Mouse (Mus musculus): ENCODE results near the gene Ugt1a6a. TPM values are rescaled to one million over a fixed set of nuclear protein-coding genes. Genes with fewer than 3 reads are reported as not detected.
A peak's percentile ranks its signal among the peaks of the same experiment; 100 is the strongest.

Ugt1a6a gene
- polyA plus RNA-seq, 1 experiment from 2014 or later, result 0.04 TPM

- Histone ChIP-seq H3K4me2 (ENCODE audit: low read depth, severe bottlenecking) (no peak overlapping the region), H3K9me3 (ENCODE audit: control insufficient read depth, low read length) (no peaks in the 10 kb centered on the region)
- WGBS, result 87% methylated on average over 5 of the region's 5 CpGs
Observed at GRCm38 (mm10) chr1:88186325-88186935, 51.8 kb downstream of the Ugt1a6a start.

GRCm38 (mm10) chr1:88192136-88192535 lies 57.5 kb downstream of the Ugt1a6a start:
- Histone ChIP-seq H3K4me3 (ENCODE audit: low read depth, low read length) (no peak overlapping the region), H3K4me1 (ENCODE audit: control insufficient read depth, insufficient read depth, low read length) (no peaks in the 10 kb centered on the region), H3K36me3 (ENCODE audit: control insufficient read depth, insufficient read depth, low read length) (no peaks in the 10 kb centered on the region), H3K27me3 (ENCODE audit: control insufficient read depth, insufficient read depth, low read length) (no peaks in the 10 kb centered on the region), H3K27ac (replicated peaks; ENCODE audit: low read depth, low read length) (no peak overlapping the region), H3K9ac (ENCODE audit: low read length) (no peak overlapping the region), H3K9me3 (ENCODE audit: control insufficient read depth, low read length) (no peaks in the 10 kb centered on the region), H3K4me2 (ENCODE audit: low read depth, severe bottlenecking) (no peak overlapping the region)
- ATAC-seq (ENCODE audit: insufficient number of reproducible peaks, low FRiP score, low TSS enrichment, low read depth), result no peak
- WGBS, result 76% methylated on average over 3 of the region's 3 CpGs
- no peak for DNase-seq (ENCODE audit: low spot score)

More at GRCm38 (mm10) chr1:88186325-88186935, 51.8 kb downstream of the Ugt1a6a start:
- ATAC-seq (ENCODE audit: insufficient number of reproducible peaks, low FRiP score, low TSS enrichment, low read depth) (no peak), DNase-seq (ENCODE audit: low spot score) (no peak)
- no peak overlapping the region for H3K9ac ChIP-seq (ENCODE audit: low read length)
- no peaks in the 10 kb centered on the region for H3K4me1 ChIP-seq (ENCODE audit: control insufficient read depth, insufficient read depth, low read length)
- H3K4me3 ChIP-seq (ENCODE audit: low read depth, low read length), result no peak overlapping the region
- no peaks in the 10 kb centered on the region for H3K36me3 ChIP-seq (ENCODE audit: control insufficient read depth, insufficient read depth, low read length)
- no peak overlapping the region for H3K27ac ChIP-seq (replicated peaks; ENCODE audit: low read depth, low read length)
- H3K27me3 ChIP-seq (ENCODE audit: control insufficient read depth, insufficient read depth, low read length), result no peaks in the 10 kb centered on the region

GRCm38 (mm10) chr1:88195687-88196086 lies 61.1 kb downstream of the Ugt1a6a start:
- Histone ChIP-seq H3K36me3 (ENCODE audit: control insufficient read depth, insufficient read depth, low read length) (no peaks in the 10 kb centered on the region), H3K4me2 (ENCODE audit: low read depth, severe bottlenecking) (no peak overlapping the region), H3K9me3 (ENCODE audit: control insufficient read depth, low read length) (no peaks in the 10 kb centered on the region), H3K9ac (ENCODE audit: low read length) (no peak overlapping the region), H3K4me1 (ENCODE audit: control insufficient read depth, insufficient read depth, low read length) (no peaks in the 10 kb centered on the region), H3K27me3 (ENCODE audit: control insufficient read depth, insufficient read depth, low read length) (no peaks in the 10 kb centered on the region), H3K4me3 (ENCODE audit: low read depth, low read length) (no peak overlapping the region), H3K27ac (replicated peaks; ENCODE audit: low read depth, low read length) (no peak overlapping the region)
- DNase-seq (ENCODE audit: low spot score), result no peak
- ATAC-seq (ENCODE audit: insufficient number of reproducible peaks, low FRiP score, low TSS enrichment, low read depth), result no peak
- 86% methylated on average over 1 of the region's 1 CpGs for WGBS

- Histone ChIP-seq H3K27ac (replicated peaks; ENCODE audit: low read depth, low read length) (no peak overlapping the region), H3K4me1 (ENCODE audit: control insufficient read depth, insufficient read depth, low read length) (no peaks in the 10 kb centered on the region), H3K9me3 (ENCODE audit: control insufficient read depth, low read length) (no peaks in the 10 kb centered on the region), H3K36me3 (ENCODE audit: control insufficient read depth, insufficient read depth, low read length) (no peaks in the 10 kb centered on the region), H3K4me3 (ENCODE audit: low read depth, low read length) (no peak overlapping the region), H3K9ac (ENCODE audit: low read length) (no peak overlapping the region), H3K4me2 (ENCODE audit: low read depth, severe bottlenecking) (no peak overlapping the region), H3K27me3 (ENCODE audit: control insufficient read depth, insufficient read depth, low read length) (no peaks in the 10 kb centered on the region)
- ATAC-seq (ENCODE audit: insufficient number of reproducible peaks, low FRiP score, low TSS enrichment, low read depth) (no peak), DNase-seq (ENCODE audit: low spot score) (no peak)
- WGBS, result 76% methylated on average over 3 of the region's 3 CpGs
Observed at GRCm38 (mm10) chr1:88197443-88197842, 62.8 kb downstream of the Ugt1a6a start.

- WGBS, result 86% methylated on average over 2 of the region's 2 CpGs
- no peaks in the 10 kb centered on the region for H3K36me3 ChIP-seq (ENCODE audit: control insufficient read depth, insufficient read depth, low read length)
- no peaks in the 10 kb centered on the region for H3K27me3 ChIP-seq (ENCODE audit: control insufficient read depth, insufficient read depth, low read length)
- DNase-seq (ENCODE audit: low spot score), result no peak
- no peak overlapping the region for H3K27ac ChIP-seq (replicated peaks; ENCODE audit: low read depth, low read length)
- no peak overlapping the region for H3K4me3 ChIP-seq (ENCODE audit: low read depth, low read length)
- H3K4me2 ChIP-seq (ENCODE audit: low read depth, severe bottlenecking), result no peak overlapping the region
- ATAC-seq (ENCODE audit: insufficient number of reproducible peaks, low FRiP score, low TSS enrichment, low read depth), result no peak
- no peak overlapping the region for H3K9ac ChIP-seq (ENCODE audit: low read length)
- H3K4me1 ChIP-seq (ENCODE audit: control insufficient read depth, insufficient read depth, low read length), result no peaks in the 10 kb centered on the region
- H3K9me3 ChIP-seq (ENCODE audit: control insufficient read depth, low read length), result no peaks in the 10 kb centered on the region
Observed at GRCm38 (mm10) chr1:88199996-88200395, 65.4 kb downstream of the Ugt1a6a start.

- no peak within 1 kb of the TSS for H3K27ac ChIP-seq (replicated peaks; ENCODE audit: low read depth, low read length)
- H3K27me3 ChIP-seq (ENCODE audit: control insufficient read depth, insufficient read depth, low read length), result no peaks in the 10 kb centered on the region
- H3K9me3 ChIP-seq (ENCODE audit: control insufficient read depth, low read length), result no peaks in the 10 kb centered on the region
- H3K36me3 ChIP-seq (ENCODE audit: control insufficient read depth, insufficient read depth, low read length), result no peaks in the 10 kb centered on the region
- ATAC-seq (ENCODE audit: insufficient number of reproducible peaks, low FRiP score, low TSS enrichment, low read depth) (no peak), DNase-seq (ENCODE audit: low spot score) (no peak)
- no peak within 1 kb of the TSS for H3K4me2 ChIP-seq (ENCODE audit: low read depth, severe bottlenecking)
- no peaks in the 10 kb centered on the region for H3K4me1 ChIP-seq (ENCODE audit: control insufficient read depth, insufficient read depth, low read length)
- 83% methylated on average over 7 of the region's 7 CpGs for WGBS
- H3K4me3 ChIP-seq (ENCODE audit: low read depth, low read length), result no peak within 1 kb of the TSS
- no peak within 1 kb of the TSS for H3K9ac ChIP-seq (ENCODE audit: low read length)
Observed at GRCm38 (mm10) chr1:88200456-88200855, 65.8 kb downstream of the Ugt1a6a start, which contains the start of gene Ugt1a2. Ugt1a2 (plus strand) TSS chr1:88200601.

- H3K9me3 ChIP-seq (ENCODE audit: control insufficient read depth, low read length), result no peaks in the 10 kb centered on the region
- no peak within 1 kb of the TSS for H3K27ac ChIP-seq (replicated peaks; ENCODE audit: low read depth, low read length)
- WGBS, result 6% methylated on average over 61 of the region's 62 CpGs
- H3K36me3 ChIP-seq (ENCODE audit: control insufficient read depth, insufficient read depth, low read length), result no peaks in the 10 kb centered on the region
- peak within 1 kb of the TSS; percentile 40 for H3K4me3 ChIP-seq (ENCODE audit: low read depth, low read length)
- H3K9ac ChIP-seq (ENCODE audit: low read length), result peak within 1 kb of the TSS; percentile 72
- H3K27me3 ChIP-seq (ENCODE audit: control insufficient read depth, insufficient read depth, low read length), result no peaks in the 10 kb centered on the region
- H3K4me2 ChIP-seq (ENCODE audit: low read depth, severe bottlenecking), result peak within 1 kb of the TSS; percentile 75
- no peaks in the 10 kb centered on the region for H3K4me1 ChIP-seq (ENCODE audit: control insufficient read depth, insufficient read depth, low read length)
- DNase-seq (ENCODE audit: low spot score) (peak; percentile 86), ATAC-seq (ENCODE audit: insufficient number of reproducible peaks, low FRiP score, low TSS enrichment, low read depth) (peak; percentile 97)
Observed at GRCm38 (mm10) chr1:88205294-88205922, 70.8 kb downstream of the Ugt1a6a start, which contains the start of gene Dnajb3. Dnajb3 (minus strand) TSS chr1:88205782.

- H3K36me3 ChIP-seq (ENCODE audit: control insufficient read depth, insufficient read depth, low read length), result no peaks in the 10 kb centered on the region
- no peak overlapping the region for H3K4me2 ChIP-seq (ENCODE audit: low read depth, severe bottlenecking)
- H3K4me3 ChIP-seq (ENCODE audit: low read depth, low read length), result no peak overlapping the region
- H3K27ac ChIP-seq (replicated peaks; ENCODE audit: low read depth, low read length), result no peak overlapping the region
- no peak for ATAC-seq (ENCODE audit: insufficient number of reproducible peaks, low FRiP score, low TSS enrichment, low read depth)
- no peaks in the 10 kb centered on the region for H3K4me1 ChIP-seq (ENCODE audit: control insufficient read depth, insufficient read depth, low read length)
- no peak overlapping the region for H3K9ac ChIP-seq (ENCODE audit: low read length)
- 79% methylated on average over 2 of the region's 2 CpGs for WGBS
- no peaks in the 10 kb centered on the region for H3K27me3 ChIP-seq (ENCODE audit: control insufficient read depth, insufficient read depth, low read length)
- DNase-seq (ENCODE audit: low spot score), result no peak
- H3K9me3 ChIP-seq (ENCODE audit: control insufficient read depth, low read length), result peaks cover 7% of the 10 kb centered on the region
Observed at GRCm38 (mm10) chr1:88206843-88207479, 72.4 kb downstream of the Ugt1a6a start.

All from limb, embryonic 11.5 days (tissue).